Mouse (Mus musculus): Measurements from ENCODE around the gene Snf8. TPM values are rescaled to one million over a fixed set of nuclear protein-coding genes. Genes with fewer than 3 reads are reported as not detected.

Snf8 gene
- polyA plus RNA-seq, 1 experiment from 2014 or later = 87.0 TPM

- H3K27me3 ChIP-seq = no peaks in the 10 kb centered on the region
- ATAC-seq (ENCODE audit: low read depth) = no peak
Observed at GRCm38 (mm10) chr11:96050854-96051253, 16.2 kb downstream of the Snf8 start.

GRCm38 (mm10) chr11:96058309-96058708 lies 23.6 kb downstream of the Snf8 start:
- Histone ChIP-seq H3K9me3 (replicated peaks) (no peaks in the 10 kb centered on the region), H3K27me3 (no peaks in the 10 kb centered on the region), H3K4me2 (no peak overlapping the region), H3K9ac (no peak overlapping the region), H3K4me1 (replicated peaks) (peaks cover 11% of the 10 kb centered on the region), H3K4me3 (replicated peaks) (no peak overlapping the region), H3K36me3 (peaks cover 85% of the 10 kb centered on the region), H3K27ac (no peak overlapping the region)
- no peak for ATAC-seq (ENCODE audit: low read depth)
- 72% methylated on average over 4 of the region's 4 CpGs for WGBS (ENCODE audit: insufficient replicate concordance)
- DNase-seq = no peak

More at GRCm38 (mm10) chr11:96050854-96051253, 16.2 kb downstream of the Snf8 start:
- DNase-seq = no peak
- H3K9me3 ChIP-seq (replicated peaks) = no peaks in the 10 kb centered on the region
- peaks cover 15% of the 10 kb centered on the region; the same call in 1 of the 2 replicates for H3K4me1 ChIP-seq (replicated peaks)
- no peak overlapping the region for H3K4me2 ChIP-seq
- no peak overlapping the region for H3K4me3 ChIP-seq (replicated peaks)
- no peak overlapping the region for H3K9ac ChIP-seq
- WGBS (ENCODE audit: insufficient replicate concordance) = 85% methylated on average over 3 of the region's 3 CpGs
- H3K27ac ChIP-seq = peak overlapping the region; percentile 47; the same call in 1 of the 2 replicates
- H3K36me3 ChIP-seq = peaks cover 96% of the 10 kb centered on the region

- under 1% methylated on average over 53 of the region's 64 CpGs for WGBS (ENCODE audit: insufficient replicate concordance)
- Histone ChIP-seq H3K9ac (peak overlapping the region; percentile 95), H3K27me3 (no peaks in the 10 kb centered on the region), H3K4me3 (replicated peaks) (peak overlapping the region; percentile 94), H3K4me1 (replicated peaks) (peaks cover 32% of the 10 kb centered on the region), H3K9me3 (replicated peaks) (no peaks in the 10 kb centered on the region), H3K27ac (peak overlapping the region; percentile 84), H3K4me2 (peak overlapping the region; percentile 87), H3K36me3 (peaks cover 33% of the 10 kb centered on the region)
- ATAC-seq (ENCODE audit: low read depth) = peak; percentile 76
- DNase-seq = peak; percentile 45
Observed at GRCm38 (mm10) chr11:96064521-96065214, 30.0 kb downstream of the Snf8 start.

- peaks cover 32% of the 10 kb centered on the region for H3K4me1 ChIP-seq (replicated peaks)
- 5% methylated on average over 50 of the region's 50 CpGs for WGBS (ENCODE audit: insufficient replicate concordance)
- peak within 1 kb of the TSS; percentile 94 for H3K4me3 ChIP-seq (replicated peaks)
- peak within 1 kb of the TSS; percentile 84 for H3K27ac ChIP-seq
- no peaks in the 10 kb centered on the region for H3K9me3 ChIP-seq (replicated peaks)
- no peaks in the 10 kb centered on the region for H3K27me3 ChIP-seq
- H3K9ac ChIP-seq = peak within 1 kb of the TSS; percentile 95
- peaks cover 33% of the 10 kb centered on the region for H3K36me3 ChIP-seq
- ATAC-seq (ENCODE audit: low read depth) = peak; percentile 99
- H3K4me2 ChIP-seq = peak within 1 kb of the TSS; percentile 87
- DNase-seq = peak; percentile 96
Observed at GRCm38 (mm10) chr11:96065215-96065911, 30.7 kb downstream of the Snf8 start, which contains the start of gene Ube2z. Ube2z (minus strand) TSS chr11:96065388.

- Histone ChIP-seq H3K9me3 (replicated peaks) (no peaks in the 10 kb centered on the region), H3K27me3 (no peaks in the 10 kb centered on the region)
- 67% methylated on average over 5 of the region's 5 CpGs for WGBS (ENCODE audit: insufficient replicate concordance)
Observed at GRCm38 (mm10) chr11:96068231-96068630, 33.5 kb downstream of the Snf8 start.

GRCm38 (mm10) chr11:96070353-96070752 lies 35.7 kb downstream of the Snf8 start:
- H3K4me3 ChIP-seq (replicated peaks) = no peak overlapping the region
- no peaks in the 10 kb centered on the region for H3K27me3 ChIP-seq
- H3K27ac ChIP-seq = no peak overlapping the region
- peaks cover 42% of the 10 kb centered on the region for H3K4me1 ChIP-seq (replicated peaks)
- WGBS (ENCODE audit: insufficient replicate concordance) = 84% methylated on average over 7 of the region's 7 CpGs
- H3K4me2 ChIP-seq = no peak overlapping the region
- ATAC-seq (ENCODE audit: low read depth) (no peak), DNase-seq (no peak)
- peaks cover 42% of the 10 kb centered on the region for H3K36me3 ChIP-seq
- H3K9ac ChIP-seq = no peak overlapping the region
- H3K9me3 ChIP-seq (replicated peaks) = no peaks in the 10 kb centered on the region

More at GRCm38 (mm10) chr11:96068231-96068630, 33.5 kb downstream of the Snf8 start:
- ATAC-seq (ENCODE audit: low read depth) (no peak), DNase-seq (no peak)
- peaks cover 33% of the 10 kb centered on the region for H3K36me3 ChIP-seq
- no peak overlapping the region for H3K9ac ChIP-seq
- H3K4me1 ChIP-seq (replicated peaks) = peaks cover 38% of the 10 kb centered on the region
- no peak overlapping the region for H3K27ac ChIP-seq
- H3K4me3 ChIP-seq (replicated peaks) = no peak overlapping the region
- H3K4me2 ChIP-seq = no peak overlapping the region

GRCm38 (mm10) chr11:96071013-96071412 lies 36.3 kb downstream of the Snf8 start:
- Histone ChIP-seq H3K9me3 (replicated peaks) (no peaks in the 10 kb centered on the region), H3K36me3 (peaks cover 42% of the 10 kb centered on the region), H3K27me3 (no peaks in the 10 kb centered on the region), H3K27ac (peak overlapping the region; percentile 27; the same call in 1 of the 2 replicates), H3K9ac (no peak overlapping the region), H3K4me1 (replicated peaks) (peaks cover 37% of the 10 kb centered on the region), H3K4me2 (no peak overlapping the region), H3K4me3 (replicated peaks) (no peak overlapping the region)
- 80% methylated on average over 1 of the region's 1 CpGs for WGBS (ENCODE audit: insufficient replicate concordance)
- DNase-seq = no peak
- no peak for ATAC-seq (ENCODE audit: low read depth)

GRCm38 (mm10) chr11:96073295-96073993 lies 38.8 kb downstream of the Snf8 start:
- H3K27me3 ChIP-seq = no peaks in the 10 kb centered on the region
- peak overlapping the region; percentile 85; the same call in 1 of the 2 replicates for H3K9ac ChIP-seq
- H3K4me3 ChIP-seq (replicated peaks) = peak overlapping the region; percentile 79
- DNase-seq (no peak), ATAC-seq (ENCODE audit: low read depth) (no peak)
- no peaks in the 10 kb centered on the region for H3K9me3 ChIP-seq (replicated peaks)
- H3K27ac ChIP-seq = no peak overlapping the region; the same call in 1 of the 2 replicates
- H3K4me1 ChIP-seq (replicated peaks) = peaks cover 44% of the 10 kb centered on the region
- peaks cover 42% of the 10 kb centered on the region for H3K36me3 ChIP-seq
- WGBS (ENCODE audit: insufficient replicate concordance) = 80% methylated on average over 9 of the region's 9 CpGs
- peak overlapping the region; percentile 92 for H3K4me2 ChIP-seq

GRCm38 (mm10) chr11:96074351-96075176 lies 39.9 kb downstream of the Snf8 start:
- Histone ChIP-seq H3K9me3 (replicated peaks) (no peaks in the 10 kb centered on the region), H3K9ac (peak overlapping the region; percentile 85), H3K27ac (peak overlapping the region; percentile 79), H3K27me3 (no peaks in the 10 kb centered on the region), H3K36me3 (peaks cover 37% of the 10 kb centered on the region), H3K4me3 (replicated peaks) (peak overlapping the region; percentile 79), H3K4me2 (peak overlapping the region; percentile 92), H3K4me1 (replicated peaks) (peaks cover 44% of the 10 kb centered on the region)
- WGBS (ENCODE audit: insufficient replicate concordance) = 9% methylated on average over 17 of the region's 17 CpGs
- ATAC-seq (ENCODE audit: low read depth) (no peak), DNase-seq (no peak)

GRCm38 (mm10) chr11:96075177-96075508 lies 40.5 kb downstream of the Snf8 start:
- H3K4me3 ChIP-seq (replicated peaks) = peak overlapping the region; percentile 79
- H3K9me3 ChIP-seq (replicated peaks) = no peaks in the 10 kb centered on the region
- peak overlapping the region; percentile 92 for H3K4me2 ChIP-seq
- H3K27ac ChIP-seq = peak overlapping the region; percentile 79
- DNase-seq (no peak), ATAC-seq (ENCODE audit: low read depth) (peak; percentile 32)
- H3K27me3 ChIP-seq = no peaks in the 10 kb centered on the region
- peak overlapping the region; percentile 85 for H3K9ac ChIP-seq
- peaks cover 31% of the 10 kb centered on the region for H3K36me3 ChIP-seq
- peaks cover 44% of the 10 kb centered on the region for H3K4me1 ChIP-seq (replicated peaks)
- under 1% methylated on average over 15 of the region's 15 CpGs for WGBS (ENCODE audit: insufficient replicate concordance)

All from liver, embryonic 13.5 days (tissue).